20 mouse cellular contexts compared by ENCODE assay signal in the genomic region with DNA sequence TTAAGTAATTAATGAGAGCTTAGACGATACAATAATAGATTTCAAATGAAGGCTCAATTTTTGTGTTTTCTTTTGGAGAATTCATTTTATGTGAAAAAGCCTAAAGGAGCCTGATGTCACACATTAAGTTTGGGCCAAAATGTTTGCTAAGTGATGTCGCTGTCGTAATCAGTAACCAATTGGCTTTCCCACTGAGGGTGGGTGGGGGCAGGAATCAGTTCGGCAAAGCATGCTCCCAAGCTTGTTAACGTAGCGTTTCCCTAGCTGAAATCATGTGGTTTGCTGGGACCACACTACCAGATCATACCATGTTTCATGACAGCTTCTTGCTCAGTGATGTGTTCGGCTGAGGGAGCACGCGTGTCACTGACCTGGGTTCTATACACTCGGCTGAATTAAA.
DNase-seq lines count a peak whose midpoint lies in the region; ATAC-seq and TF ChIP-seq lines count a peak whose summit lies in the region.
"Had no signal": no experiment of that assay in that cellular context is flagged by ENCODE, and none has a peak within 500 bp of the region (broad histone marks: within the 10 kb centered on the region; RNA-seq: fewer than 3 reads in every experiment).

No protein-coding gene starts in this region.

- no peak for TF ChIP-seq CTCF in Patski (IDR thresholded peaks at IDR 0.05)

- CTCF ChIA-PET in Patski (lab: Charles Lee) = interaction anchor here (2.1 kb wide), 1 partner anchor 15 kb away, joined by 6 read pairs; no protein-coding TSS in a partner anchor

- H3K27me3 ChIP-seq in Patski = no peaks in the 10 kb centered on the region
- H3K27me3 ChIP-seq in limb, embryonic 10.5 days (ENCODE audit: low read depth, poor library complexity, severe bottlenecking) = no peaks in the 10 kb centered on the region
- H3K27me3 ChIP-seq: midbrain, embryonic 12.5 days had no signal

- POLR2A ChIA-PET in Patski (lab: Charles Lee) = no interaction called here

- no peak overlapping the region for H3K4me3 ChIP-seq in limb, embryonic 10.5 days
- H3K4me3 ChIP-seq: forebrain, embryonic 10.5 days; midbrain, embryonic 12.5 days had no signal

- WGBS in limb, embryonic 10.5 days = 88% methylated on average over 10 of the region's 10 CpGs

- intact Hi-C loops in gastrocnemius, postnatal 36 days (cut with DNase I) = no loop called here
- intact Hi-C loops in heart, postnatal 25 days (cut with DNase I) = no loop called here
- intact Hi-C loops in heart, postnatal 36 days (cut with DNase I) = no loop called here

- ATAC-seq in Patski = peak; percentile 44
- ATAC-seq: hindbrain, embryonic 16.5 days had no signal

- no peaks in the 10 kb centered on the region for H3K36me3 ChIP-seq in limb, embryonic 10.5 days
- H3K36me3 ChIP-seq: forebrain, embryonic 10.5 days; midbrain, embryonic 12.5 days had no signal

- no peaks in the 10 kb centered on the region for H3K9me3 ChIP-seq in limb, embryonic 10.5 days (replicated peaks)
- H3K9me3 ChIP-seq: forebrain, embryonic 10.5 days; midbrain, embryonic 12.5 days had no signal

- in situ Hi-C loops in Patski (cut with MboI; ENCODE audit: low pct_unique_long_range_greater_than_20kb) = no loop called here

- H3K4me1 ChIP-seq in limb, embryonic 10.5 days = 0 out of 2 replicates have a peak, but pooled peaks cover 3% of the 10 kb centered on the region
- H3K4me1 ChIP-seq: midbrain, embryonic 12.5 days had no signal

- H3K27ac ChIP-seq in limb, embryonic 10.5 days = no peak overlapping the region
- H3K27ac ChIP-seq: forebrain, embryonic 10.5 days; kidney, postnatal 0 days; midbrain, embryonic 12.5 days had no signal

- DNase-seq in gastrocnemius, adult 18-20 months (ENCODE audit: low spot score) = peak; percentile 46
- no peak for DNase-seq in gastrocnemius, postnatal 36 days
- peak; percentile 20 for DNase-seq in heart, postnatal 25 days (ENCODE audit: low spot score)
- no peak for DNase-seq in heart, postnatal 36 days
- DNase-seq in Patski (ENCODE audit: low read depth, low spot score) = no peak
- peak; percentile 24 for DNase-seq in limb, embryonic 10.5 days (ENCODE audit: low spot score)
- no peak for DNase-seq in urinary bladder, postnatal 14 days (ENCODE audit: low spot score)
- DNase-seq: adrenal gland, adult 8-10 months; cerebellum, adult 11-12 months; cerebellum, postnatal 14 days; embryo, embryonic 11 days; kidney, adult 18-20 months; liver; lung, adult 18-20 months; right cerebral cortex, postnatal 4 days; thymus, postnatal 25 days had no signal

Comparison
In these comparisons a context has a peak if more than half of its experiments do, and no peak if none do; other contexts are left out.
1. DNase-seq: peak in gastrocnemius, adult 18-20 months (single experiment), heart, postnatal 25 days (single experiment) and limb, embryonic 10.5 days (single experiment); none in gastrocnemius, postnatal 36 days (0 of 2), heart, postnatal 36 days (0 of 2), Patski (single experiment) and urinary bladder, postnatal 14 days (single experiment).